Mouse (Mus musculus): ENCODE results near the gene Nppc. TPM values are rescaled to one million over a fixed set of nuclear protein-coding genes. Genes with fewer than 3 reads are reported as not detected.

The Nppc gene
- polyA plus RNA-seq, 1 experiment from 2014 or later: 0.86 TPM

DNA sequence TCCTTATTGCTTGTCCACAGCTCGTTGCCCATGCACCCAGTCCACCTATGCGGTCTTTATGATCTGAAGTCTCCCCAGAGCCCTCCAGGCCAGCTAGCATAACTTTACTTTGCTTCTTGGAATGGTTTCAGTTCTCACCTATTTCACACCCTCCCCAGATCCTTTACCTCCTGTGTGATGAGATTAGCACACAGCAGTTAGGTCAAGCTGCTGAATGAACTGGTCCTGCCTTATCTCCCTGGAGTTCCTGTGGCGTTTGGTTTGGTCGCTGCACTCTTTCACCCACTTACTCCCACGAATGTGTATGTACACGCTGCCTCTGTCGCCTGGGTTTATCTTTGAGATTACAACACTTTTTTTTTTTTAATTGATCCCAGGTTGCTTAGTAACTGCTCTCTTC is 30.0 kb upstream of the Nppc start:
- no peak overlapping the region for H3K4me3 ChIP-seq (ENCODE audit: low read depth, low read length)
- 67% methylated on average over 7 of the region's 7 CpGs for WGBS
- ATAC-seq (ENCODE audit: low FRiP score): no peak
- no peak overlapping the region for H3K27ac ChIP-seq (ENCODE audit: low read depth, low read length)
- no peaks in the 10 kb centered on the region for H3K9me3 ChIP-seq (ENCODE audit: control insufficient read depth, low read length)
- H3K9ac ChIP-seq (ENCODE audit: low read length): no peak overlapping the region
- DNase-seq (ENCODE audit: low spot score, missing footprints): no peak
- peaks cover 4% of the 10 kb centered on the region; the same call in 1 of the 2 replicates for H3K4me1 ChIP-seq (ENCODE audit: control insufficient read depth, insufficient read depth, low read length)
- H3K36me3 ChIP-seq (ENCODE audit: control insufficient read depth, insufficient read depth, low read length): no peaks in the 10 kb centered on the region
- H3K4me2 ChIP-seq: no peak overlapping the region
- H3K27me3 ChIP-seq (ENCODE audit: control insufficient read depth, insufficient read depth, low read length): no peaks in the 10 kb centered on the region

GRCm38 (mm10) chr1:86699346-86700136 is 29.2 kb upstream of the Nppc start:
- Histone ChIP-seq H3K27ac (ENCODE audit: low read depth, low read length) (no peak overlapping the region), H3K4me1 (ENCODE audit: control insufficient read depth, insufficient read depth, low read length) (peaks cover 4% of the 10 kb centered on the region; the same call in 1 of the 2 replicates), H3K9ac (ENCODE audit: low read length) (no peak overlapping the region), H3K27me3 (ENCODE audit: control insufficient read depth, insufficient read depth, low read length) (no peaks in the 10 kb centered on the region), H3K36me3 (ENCODE audit: control insufficient read depth, insufficient read depth, low read length) (no peaks in the 10 kb centered on the region), H3K4me3 (ENCODE audit: low read depth, low read length) (no peak overlapping the region), H3K4me2 (no peak overlapping the region), H3K9me3 (ENCODE audit: control insufficient read depth, low read length) (no peaks in the 10 kb centered on the region)
- ATAC-seq (ENCODE audit: low FRiP score) (no peak), DNase-seq (ENCODE audit: low spot score, missing footprints) (no peak)
- 67% methylated on average over 11 of the region's 11 CpGs for WGBS

DNA sequence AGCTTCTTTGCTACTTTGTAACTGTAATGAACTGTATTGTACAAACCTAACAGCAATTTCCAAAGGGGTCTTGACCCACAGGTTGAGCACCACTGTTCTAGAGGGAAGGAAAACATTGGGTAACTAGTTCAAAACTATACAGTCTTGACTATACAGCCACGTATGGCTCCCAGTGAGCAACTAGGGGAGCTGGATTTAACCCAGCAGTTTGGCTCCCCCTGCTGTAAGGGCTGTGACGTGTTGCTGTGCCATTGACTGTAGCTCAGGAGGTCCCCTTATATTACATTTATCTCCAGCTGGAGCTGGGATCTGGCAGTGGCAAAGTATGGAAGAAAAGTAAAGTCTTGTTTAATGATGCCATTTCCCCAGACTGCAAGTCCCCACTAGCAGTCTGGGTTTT is 28.4 kb upstream of the Nppc start:
- ATAC-seq (ENCODE audit: low FRiP score): no peak
- no peaks in the 10 kb centered on the region for H3K36me3 ChIP-seq (ENCODE audit: control insufficient read depth, insufficient read depth, low read length)
- H3K4me2 ChIP-seq: no peak overlapping the region
- H3K4me3 ChIP-seq (ENCODE audit: low read depth, low read length): no peak overlapping the region
- WGBS: 44% methylated on average over 2 of the region's 2 CpGs
- H3K9ac ChIP-seq (ENCODE audit: low read length): no peak overlapping the region
- H3K27me3 ChIP-seq (ENCODE audit: control insufficient read depth, insufficient read depth, low read length): no peaks in the 10 kb centered on the region
- H3K27ac ChIP-seq (ENCODE audit: low read depth, low read length): no peak overlapping the region
- DNase-seq (ENCODE audit: low spot score, missing footprints): no peak
- peaks cover 4% of the 10 kb centered on the region; the same call in 1 of the 2 replicates for H3K4me1 ChIP-seq (ENCODE audit: control insufficient read depth, insufficient read depth, low read length)
- no peaks in the 10 kb centered on the region for H3K9me3 ChIP-seq (ENCODE audit: control insufficient read depth, low read length)

- 52% methylated on average over 7 of the region's 7 CpGs for WGBS
- H3K27me3 ChIP-seq (ENCODE audit: control insufficient read depth, insufficient read depth, low read length): no peaks in the 10 kb centered on the region
Observed at GRCm38 (mm10) chr1:86696948-86697347, 26.6 kb upstream of the Nppc start.

GRCm38 (mm10) chr1:86691027-86691426 is 20.7 kb upstream of the Nppc start:
- no peaks in the 10 kb centered on the region for H3K36me3 ChIP-seq (ENCODE audit: control insufficient read depth, insufficient read depth, low read length)
- no peaks in the 10 kb centered on the region for H3K4me1 ChIP-seq (ENCODE audit: control insufficient read depth, insufficient read depth, low read length)
- no peak overlapping the region for H3K4me2 ChIP-seq
- H3K27me3 ChIP-seq (ENCODE audit: control insufficient read depth, insufficient read depth, low read length): no peaks in the 10 kb centered on the region
- no peak overlapping the region for H3K4me3 ChIP-seq (ENCODE audit: low read depth, low read length)
- H3K9me3 ChIP-seq (ENCODE audit: control insufficient read depth, low read length): no peaks in the 10 kb centered on the region
- H3K27ac ChIP-seq (ENCODE audit: low read depth, low read length): no peak overlapping the region
- no peak overlapping the region for H3K9ac ChIP-seq (ENCODE audit: low read length)
- WGBS: 75% methylated on average over 5 of the region's 5 CpGs
- DNase-seq (ENCODE audit: low spot score, missing footprints) (no peak), ATAC-seq (ENCODE audit: low FRiP score) (no peak)

More at GRCm38 (mm10) chr1:86696948-86697347, 26.6 kb upstream of the Nppc start:
- Histone ChIP-seq H3K4me3 (ENCODE audit: low read depth, low read length) (no peak overlapping the region), H3K9me3 (ENCODE audit: control insufficient read depth, low read length) (no peaks in the 10 kb centered on the region), H3K9ac (ENCODE audit: low read length) (no peak overlapping the region), H3K4me2 (no peak overlapping the region), H3K4me1 (ENCODE audit: control insufficient read depth, insufficient read depth, low read length) (no peaks in the 10 kb centered on the region), H3K36me3 (ENCODE audit: control insufficient read depth, insufficient read depth, low read length) (no peaks in the 10 kb centered on the region), H3K27ac (ENCODE audit: low read depth, low read length) (no peak overlapping the region)
- ATAC-seq (ENCODE audit: low FRiP score) (no peak), DNase-seq (ENCODE audit: low spot score, missing footprints) (no peak)

- Histone ChIP-seq H3K9ac (ENCODE audit: low read length) (no peak overlapping the region), H3K36me3 (ENCODE audit: control insufficient read depth, insufficient read depth, low read length) (no peaks in the 10 kb centered on the region), H3K4me2 (no peak overlapping the region), H3K4me1 (ENCODE audit: control insufficient read depth, insufficient read depth, low read length) (no peaks in the 10 kb centered on the region), H3K9me3 (ENCODE audit: control insufficient read depth, low read length) (no peaks in the 10 kb centered on the region), H3K27me3 (ENCODE audit: control insufficient read depth, insufficient read depth, low read length) (no peaks in the 10 kb centered on the region), H3K4me3 (ENCODE audit: low read depth, low read length) (no peak overlapping the region), H3K27ac (ENCODE audit: low read depth, low read length) (no peak overlapping the region)
- 92% methylated on average over 4 of the region's 4 CpGs for WGBS
- ATAC-seq (ENCODE audit: low FRiP score) (no peak), DNase-seq (ENCODE audit: low spot score, missing footprints) (no peak)
Observed at GRCm38 (mm10) chr1:86687236-86687635, 16.9 kb upstream of the Nppc start.

DNA sequence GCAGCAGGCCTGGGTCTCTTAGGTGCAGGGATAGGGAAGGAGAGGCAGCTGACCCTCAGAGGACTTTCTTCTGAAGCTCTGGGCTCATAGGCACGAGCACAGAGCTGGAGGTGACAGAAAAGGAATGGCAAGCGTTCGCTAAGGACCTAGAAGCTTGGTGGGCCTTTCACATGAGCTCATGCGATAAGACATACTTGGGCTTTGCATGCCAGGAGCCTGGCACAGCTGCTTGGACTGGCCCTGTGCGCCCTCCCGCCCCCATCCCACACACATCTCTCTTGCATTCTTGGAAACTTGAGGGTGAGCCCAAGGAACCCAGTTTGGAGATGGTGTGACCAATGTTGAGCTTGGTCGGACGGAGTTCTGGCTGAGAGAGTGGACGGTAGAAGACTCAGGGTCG is 8.3 kb upstream of the Nppc start:
- ATAC-seq (ENCODE audit: low FRiP score) (no peak), DNase-seq (ENCODE audit: low spot score, missing footprints) (no peak)
- Histone ChIP-seq H3K4me1 (ENCODE audit: control insufficient read depth, insufficient read depth, low read length) (no peaks in the 10 kb centered on the region), H3K4me2 (no peak overlapping the region), H3K4me3 (ENCODE audit: low read depth, low read length) (no peak overlapping the region), H3K36me3 (ENCODE audit: control insufficient read depth, insufficient read depth, low read length) (no peaks in the 10 kb centered on the region), H3K9ac (ENCODE audit: low read length) (no peak overlapping the region), H3K27me3 (ENCODE audit: control insufficient read depth, insufficient read depth, low read length) (no peaks in the 10 kb centered on the region), H3K9me3 (ENCODE audit: control insufficient read depth, low read length) (no peaks in the 10 kb centered on the region), H3K27ac (ENCODE audit: low read depth, low read length) (no peak overlapping the region)
- 88% methylated on average over 10 of the region's 10 CpGs for WGBS

DNA sequence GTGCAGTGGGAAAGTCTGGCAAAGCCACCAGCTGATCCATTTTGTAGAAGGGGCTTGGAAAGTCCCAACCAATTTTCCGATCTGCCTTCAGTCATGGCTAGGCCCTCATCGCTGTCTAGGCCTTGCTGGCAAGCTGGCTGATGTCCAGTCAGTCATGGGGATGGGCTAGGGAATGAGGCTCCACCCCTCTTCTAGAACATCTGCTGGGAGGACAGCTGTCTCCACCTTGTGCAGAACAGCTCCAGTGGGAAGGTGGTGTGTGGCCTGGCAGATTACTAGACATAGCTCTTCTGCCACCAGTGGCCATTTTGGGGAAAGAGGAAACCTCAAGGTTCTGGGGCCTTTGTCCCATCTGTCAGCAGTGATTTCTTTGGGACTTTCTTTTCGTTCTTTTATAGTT is 7.3 kb upstream of the Nppc start:
- Histone ChIP-seq H3K36me3 (ENCODE audit: control insufficient read depth, insufficient read depth, low read length) (no peaks in the 10 kb centered on the region), H3K9me3 (ENCODE audit: control insufficient read depth, low read length) (no peaks in the 10 kb centered on the region), H3K27me3 (ENCODE audit: control insufficient read depth, insufficient read depth, low read length) (no peaks in the 10 kb centered on the region), H3K4me3 (ENCODE audit: low read depth, low read length) (no peak overlapping the region), H3K27ac (ENCODE audit: low read depth, low read length) (no peak overlapping the region), H3K4me1 (ENCODE audit: control insufficient read depth, insufficient read depth, low read length) (no peaks in the 10 kb centered on the region), H3K9ac (ENCODE audit: low read length) (no peak overlapping the region), H3K4me2 (no peak overlapping the region)
- ATAC-seq (ENCODE audit: low FRiP score) (no peak), DNase-seq (ENCODE audit: low spot score, missing footprints) (no peak)
- WGBS: 83% methylated on average over 3 of the region's 3 CpGs

DNA sequence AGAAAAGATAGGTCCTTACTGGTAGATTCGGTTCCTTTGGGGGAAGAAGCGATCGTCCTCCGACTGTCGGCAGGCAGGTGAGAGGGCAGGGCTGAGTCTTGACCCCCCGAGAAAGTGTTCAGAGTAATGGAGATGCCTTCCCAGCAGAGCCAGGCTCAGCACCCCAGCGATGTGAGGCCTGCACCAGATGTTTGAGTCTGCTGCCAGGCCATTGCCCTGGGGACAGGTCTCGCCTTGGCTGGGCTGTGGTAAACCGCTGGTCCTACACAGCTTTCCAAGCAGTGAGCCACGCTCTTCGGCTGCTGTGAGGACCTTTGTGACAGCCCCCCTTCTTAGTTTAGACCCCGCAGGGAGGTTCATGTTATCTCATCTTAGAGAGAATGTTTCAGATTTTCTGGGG is 4.8 kb upstream of the Nppc start:
- H3K9me3 ChIP-seq (ENCODE audit: control insufficient read depth, low read length): no peaks in the 10 kb centered on the region
- no peak overlapping the region for H3K4me3 ChIP-seq (ENCODE audit: low read depth, low read length)
- peaks cover 5% of the 10 kb centered on the region; the same call in 1 of the 2 replicates for H3K4me1 ChIP-seq (ENCODE audit: control insufficient read depth, insufficient read depth, low read length)
- no peak overlapping the region for H3K27ac ChIP-seq (ENCODE audit: low read depth, low read length)
- no peak for DNase-seq (ENCODE audit: low spot score, missing footprints)
- WGBS: 85% methylated on average over 12 of the region's 12 CpGs
- H3K36me3 ChIP-seq (ENCODE audit: control insufficient read depth, insufficient read depth, low read length): no peaks in the 10 kb centered on the region
- peaks cover 16% of the 10 kb centered on the region for H3K27me3 ChIP-seq (ENCODE audit: control insufficient read depth, insufficient read depth, low read length)
- ATAC-seq (ENCODE audit: low FRiP score): no peak
- no peak overlapping the region for H3K4me2 ChIP-seq
- no peak overlapping the region for H3K9ac ChIP-seq (ENCODE audit: low read length)

Measured in midbrain, embryonic 11.5 days (tissue).